Mouse (Mus musculus): Measurements from ENCODE around the gene Nmnat2. TPM values are rescaled to one million over a fixed set of nuclear protein-coding genes. Genes with fewer than 3 reads are reported as not detected.
A peak's percentile ranks its signal among the peaks of the same experiment; 100 is the strongest.

Gene Nmnat2
- polyA plus RNA-seq, 1 experiment: 3.2 TPM

GRCm38 (mm10) chr1:153033145-153033908, 78.5 kb downstream of the Nmnat2 start:
- Histone ChIP-seq H3K27me3 (ENCODE audit: control insufficient read depth, insufficient read depth, low read length) (no peaks in the 10 kb centered on the region), H3K4me3 (ENCODE audit: control insufficient read depth, low read depth, low read length) (no peak overlapping the region), H3K27ac (ENCODE audit: control insufficient read depth, insufficient read depth, low read depth, low read length) (no peak overlapping the region), H3K4me1 (ENCODE audit: control insufficient read depth, insufficient read depth, low read length) (no peaks in the 10 kb centered on the region), H3K36me3 (ENCODE audit: control insufficient read depth, insufficient read depth, low read length) (no peaks in the 10 kb centered on the region)
- no peak for TF ChIP-seq CTCF (IDR thresholded peaks at IDR 0.05; ENCODE audit: control insufficient read depth, insufficient read depth, insufficient replicate concordance, low read depth, low read length)
- TF ChIP-seq POLR2A (IDR thresholded peaks at IDR 0.05; ENCODE audit: control insufficient read depth, low read depth, low read length): no peak

GRCm38 (mm10) chr1:153034064-153034463, 79.3 kb downstream of the Nmnat2 start:
- no peaks in the 10 kb centered on the region for H3K36me3 ChIP-seq (ENCODE audit: control insufficient read depth, insufficient read depth, low read length)
- H3K27me3 ChIP-seq (ENCODE audit: control insufficient read depth, insufficient read depth, low read length): no peaks in the 10 kb centered on the region
- no peak overlapping the region for H3K27ac ChIP-seq (ENCODE audit: control insufficient read depth, insufficient read depth, low read depth, low read length)
- no peak for TF ChIP-seq CTCF (IDR thresholded peaks at IDR 0.05; ENCODE audit: control insufficient read depth, insufficient read depth, insufficient replicate concordance, low read depth, low read length)
- TF ChIP-seq POLR2A (IDR thresholded peaks at IDR 0.05; ENCODE audit: control insufficient read depth, low read depth, low read length): no peak
- H3K4me1 ChIP-seq (ENCODE audit: control insufficient read depth, insufficient read depth, low read length): no peaks in the 10 kb centered on the region
- no peak overlapping the region for H3K4me3 ChIP-seq (ENCODE audit: control insufficient read depth, low read depth, low read length)

GRCm38 (mm10) chr1:153035328-153035944, 80.6 kb downstream of the Nmnat2 start:
- Histone ChIP-seq H3K4me1 (ENCODE audit: control insufficient read depth, insufficient read depth, low read length) (no peaks in the 10 kb centered on the region), H3K27me3 (ENCODE audit: control insufficient read depth, insufficient read depth, low read length) (no peaks in the 10 kb centered on the region), H3K36me3 (ENCODE audit: control insufficient read depth, insufficient read depth, low read length) (no peaks in the 10 kb centered on the region), H3K4me3 (ENCODE audit: control insufficient read depth, low read depth, low read length) (no peak overlapping the region), H3K27ac (ENCODE audit: control insufficient read depth, insufficient read depth, low read depth, low read length) (no peak overlapping the region)
- peak; percentile 50; the same call in 1 of the 2 replicates for TF ChIP-seq CTCF (IDR thresholded peaks at IDR 0.05; ENCODE audit: control insufficient read depth, insufficient read depth, insufficient replicate concordance, low read depth, low read length)
- TF ChIP-seq POLR2A (IDR thresholded peaks at IDR 0.05; ENCODE audit: control insufficient read depth, low read depth, low read length): no peak

- Histone ChIP-seq H3K4me1 (ENCODE audit: control insufficient read depth, insufficient read depth, low read length) (no peaks in the 10 kb centered on the region), H3K27me3 (ENCODE audit: control insufficient read depth, insufficient read depth, low read length) (no peaks in the 10 kb centered on the region), H3K27ac (ENCODE audit: control insufficient read depth, insufficient read depth, low read depth, low read length) (no peak overlapping the region), H3K4me3 (ENCODE audit: control insufficient read depth, low read depth, low read length) (no peak overlapping the region), H3K36me3 (ENCODE audit: control insufficient read depth, insufficient read depth, low read length) (no peaks in the 10 kb centered on the region)
- no peak for TF ChIP-seq CTCF (IDR thresholded peaks at IDR 0.05; ENCODE audit: control insufficient read depth, insufficient read depth, insufficient replicate concordance, low read depth, low read length)
- TF ChIP-seq POLR2A (IDR thresholded peaks at IDR 0.05; ENCODE audit: control insufficient read depth, low read depth, low read length): no peak
These were observed 82.9 kb downstream of the Nmnat2 start for GRCm38 (mm10) chr1:153037353-153038345.

- H3K4me1 ChIP-seq (ENCODE audit: control insufficient read depth, insufficient read depth, low read length): no peaks in the 10 kb centered on the region
- H3K36me3 ChIP-seq (ENCODE audit: control insufficient read depth, insufficient read depth, low read length): no peaks in the 10 kb centered on the region
- TF ChIP-seq POLR2A (IDR thresholded peaks at IDR 0.05; ENCODE audit: control insufficient read depth, low read depth, low read length) (no peak), CTCF (IDR thresholded peaks at IDR 0.05; ENCODE audit: control insufficient read depth, insufficient read depth, insufficient replicate concordance, low read depth, low read length) (no peak)
- H3K27me3 ChIP-seq (ENCODE audit: control insufficient read depth, insufficient read depth, low read length): no peaks in the 10 kb centered on the region
- no peak overlapping the region for H3K27ac ChIP-seq (ENCODE audit: control insufficient read depth, insufficient read depth, low read depth, low read length)
- no peak overlapping the region for H3K4me3 ChIP-seq (ENCODE audit: control insufficient read depth, low read depth, low read length)
These were observed 85.3 kb downstream of the Nmnat2 start for GRCm38 (mm10) chr1:153040091-153040490.

GRCm38 (mm10) chr1:153041046-153041445, 86.3 kb downstream of the Nmnat2 start:
- Histone ChIP-seq H3K36me3 (ENCODE audit: control insufficient read depth, insufficient read depth, low read length) (no peaks in the 10 kb centered on the region), H3K27me3 (ENCODE audit: control insufficient read depth, insufficient read depth, low read length) (no peaks in the 10 kb centered on the region), H3K4me3 (ENCODE audit: control insufficient read depth, low read depth, low read length) (no peak overlapping the region), H3K4me1 (ENCODE audit: control insufficient read depth, insufficient read depth, low read length) (no peaks in the 10 kb centered on the region), H3K27ac (ENCODE audit: control insufficient read depth, insufficient read depth, low read depth, low read length) (no peak overlapping the region)
- TF ChIP-seq CTCF (IDR thresholded peaks at IDR 0.05; ENCODE audit: control insufficient read depth, insufficient read depth, insufficient replicate concordance, low read depth, low read length) (no peak), POLR2A (IDR thresholded peaks at IDR 0.05; ENCODE audit: control insufficient read depth, low read depth, low read length) (no peak)

Data from testis, adult 2 months (tissue).